Mouse (Mus musculus) adrenal gland, postnatal 25 days (tissue): ENCODE results near the gene Slc29a1. TPM values are rescaled to one million over a fixed set of nuclear protein-coding genes. Genes with fewer than 3 reads are reported as not detected.

Experiments used
- DNase-seq: peaks from one replicate; pipeline ENCODE4 v3.0.0; 2021; ENCODE audit warnings: mixed read lengths
- total RNA-seq: library from RNA; stranded (reverse); gene quantifications from 2 replicates; pipeline ENCODE4 v1.2.3, GENCODE M21; 2021

Slc29a1 gene
- total RNA-seq, 1 experiment from 2014 or later, result 173 TPM

DNA sequence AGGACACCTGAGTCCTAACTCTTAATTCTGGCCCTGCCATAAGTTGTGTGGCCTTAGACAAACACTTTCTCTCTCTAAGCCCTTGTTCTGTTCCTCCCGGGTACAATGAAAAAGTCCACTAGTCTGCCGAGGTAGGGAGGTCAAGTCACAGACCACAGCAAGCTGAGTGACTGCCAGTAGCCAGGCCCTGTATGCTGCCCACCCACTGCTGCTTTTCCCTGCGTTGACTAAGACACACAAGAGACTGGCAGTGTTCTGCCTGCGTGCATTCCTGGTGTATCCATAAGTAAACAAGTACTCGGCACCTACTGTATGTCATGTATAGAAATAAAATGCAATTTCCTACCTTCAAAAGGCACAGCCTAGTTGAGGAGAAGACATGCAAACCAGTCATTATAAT is 49.2 kb downstream of the Slc29a1 start:
- DNase-seq, result no peak

DNA sequence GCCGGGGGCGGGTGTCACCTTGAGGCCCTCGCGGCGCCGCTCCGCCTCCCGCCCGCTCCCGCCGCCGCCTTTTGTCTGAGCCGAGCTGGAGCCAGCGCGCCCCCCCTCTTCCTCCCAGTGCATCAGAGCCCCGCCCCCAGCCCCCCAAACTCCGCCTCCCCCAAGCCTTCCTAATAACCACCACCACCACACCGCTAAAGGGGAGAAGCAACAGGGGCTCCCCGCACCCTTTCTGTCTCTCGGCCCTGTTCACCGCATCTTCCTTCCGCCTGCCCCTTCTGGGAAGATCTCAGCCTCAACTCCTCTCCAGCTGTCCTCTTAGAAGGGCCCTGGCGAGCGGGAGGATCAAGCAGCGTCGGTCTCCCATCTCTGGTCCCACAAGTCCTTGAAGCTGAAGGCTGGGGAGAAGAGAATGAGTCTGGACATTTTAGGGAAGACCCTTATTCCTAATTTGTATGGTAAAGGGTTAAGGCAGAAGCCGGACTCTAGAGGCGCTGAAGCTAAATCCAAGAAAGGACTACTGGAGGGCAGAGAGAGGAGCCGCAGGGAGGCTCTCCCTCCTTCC is 49.7 kb downstream of the Slc29a1 start, which contains the start of gene Tmem151b:
Gene Tmem151b (minus strand): TSS at position 61 of the 565 bp plus-strand sequence.
- DNase-seq, result peak; percentile 48

DNA sequence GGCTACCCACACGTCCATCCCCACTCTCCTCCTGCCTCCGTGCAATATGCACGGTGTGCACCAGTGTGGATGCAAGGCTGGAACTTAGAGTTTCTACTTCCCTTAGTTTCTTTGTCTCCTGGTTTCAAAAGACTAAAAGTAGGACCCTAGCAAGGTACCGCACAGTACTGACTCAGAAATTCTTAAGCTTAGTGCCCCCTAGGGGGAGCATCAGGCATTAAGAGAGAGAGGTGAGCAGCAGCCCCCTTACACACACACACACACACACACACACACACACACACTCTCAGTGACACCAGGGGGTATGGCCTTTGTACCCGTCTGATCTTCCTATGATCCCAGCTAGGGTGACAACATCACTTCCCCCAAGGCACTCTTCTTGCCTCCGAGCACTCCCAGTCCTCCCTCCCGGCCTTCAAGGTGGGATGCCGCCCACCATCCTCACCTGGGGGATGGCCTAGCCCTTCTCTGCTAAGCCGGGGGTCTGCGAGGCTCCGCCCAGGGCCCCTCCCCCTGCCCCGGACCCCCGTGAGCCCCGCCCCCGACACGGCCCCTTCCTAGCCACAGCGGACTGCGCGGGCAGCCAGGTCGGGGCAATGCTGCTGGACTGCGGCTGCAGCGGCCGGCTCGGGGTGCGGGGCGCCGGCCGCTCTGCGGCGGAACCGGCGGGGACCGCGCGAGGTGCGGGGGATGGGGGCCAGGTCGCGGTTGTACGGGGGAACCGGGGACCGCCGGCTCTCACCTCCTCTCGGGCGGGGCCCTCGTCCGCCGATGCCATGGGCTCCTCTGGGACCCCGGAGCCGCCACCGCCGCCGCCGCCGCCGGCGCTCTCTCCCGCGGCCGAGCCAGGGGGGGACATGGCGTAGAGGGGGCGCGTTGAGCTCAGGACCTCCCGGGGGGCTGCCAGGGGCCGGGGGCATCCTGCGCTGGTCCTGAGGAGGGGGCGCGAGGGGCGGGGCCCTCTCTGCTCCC is 50.6 kb downstream of the Slc29a1 start:
- DNase-seq, result no peak

DNA sequence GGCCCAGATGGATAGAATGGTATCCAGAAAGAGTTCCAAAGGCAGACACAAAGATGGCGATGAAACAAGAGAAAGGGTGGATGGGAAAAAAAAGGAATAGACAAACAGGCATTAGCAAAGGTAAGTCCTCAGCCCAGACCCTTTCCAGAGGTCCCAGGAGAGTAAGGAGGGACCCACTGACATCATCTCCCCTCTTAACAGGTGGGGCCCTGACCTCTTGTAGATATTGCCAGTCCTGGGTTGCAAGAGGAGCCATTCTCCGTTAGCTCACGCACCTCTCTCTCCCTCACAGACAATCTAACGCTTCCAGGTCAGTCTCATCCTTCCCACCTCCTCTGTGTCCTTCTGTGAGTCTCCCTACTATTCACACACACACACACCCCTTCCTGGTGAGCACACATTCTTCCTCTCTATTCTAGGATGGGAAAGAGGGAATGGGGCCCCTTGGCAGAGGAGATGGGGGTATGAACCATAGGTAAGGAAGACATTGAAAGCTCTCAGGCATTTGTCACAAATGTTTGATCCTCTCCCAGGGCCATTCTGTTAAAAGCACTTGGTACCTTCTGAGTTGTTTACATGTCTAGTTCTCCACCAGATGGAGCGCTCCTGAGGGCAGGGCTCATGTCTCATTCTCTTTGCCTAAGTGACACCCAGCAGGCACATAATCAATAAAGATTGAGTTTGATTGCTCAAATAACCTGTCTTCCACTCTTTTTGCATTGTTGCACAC is 51.8 kb downstream of the Slc29a1 start:
- DNase-seq, result no peak

DNA sequence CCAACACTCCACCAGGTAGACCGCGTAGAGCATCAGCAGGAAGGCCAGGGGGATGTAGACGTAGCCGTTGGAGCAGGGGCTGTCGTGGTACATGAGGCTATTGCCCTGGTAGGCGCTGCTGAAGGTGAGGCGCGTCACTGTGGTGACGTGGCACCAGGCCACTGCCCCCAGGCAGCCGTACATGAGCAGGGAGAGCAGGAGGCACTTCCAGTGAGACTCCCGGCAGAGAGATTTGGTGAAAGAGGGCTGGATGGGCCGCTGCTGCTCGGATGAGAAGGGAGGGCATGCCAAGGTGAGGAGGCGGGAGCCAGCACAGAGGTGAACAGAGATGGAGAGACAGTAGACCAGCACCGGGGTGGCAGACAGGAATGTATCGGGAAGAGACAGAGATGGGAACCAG is 52.5 kb downstream of the Slc29a1 start:
- DNase-seq, result no peak

DNA sequence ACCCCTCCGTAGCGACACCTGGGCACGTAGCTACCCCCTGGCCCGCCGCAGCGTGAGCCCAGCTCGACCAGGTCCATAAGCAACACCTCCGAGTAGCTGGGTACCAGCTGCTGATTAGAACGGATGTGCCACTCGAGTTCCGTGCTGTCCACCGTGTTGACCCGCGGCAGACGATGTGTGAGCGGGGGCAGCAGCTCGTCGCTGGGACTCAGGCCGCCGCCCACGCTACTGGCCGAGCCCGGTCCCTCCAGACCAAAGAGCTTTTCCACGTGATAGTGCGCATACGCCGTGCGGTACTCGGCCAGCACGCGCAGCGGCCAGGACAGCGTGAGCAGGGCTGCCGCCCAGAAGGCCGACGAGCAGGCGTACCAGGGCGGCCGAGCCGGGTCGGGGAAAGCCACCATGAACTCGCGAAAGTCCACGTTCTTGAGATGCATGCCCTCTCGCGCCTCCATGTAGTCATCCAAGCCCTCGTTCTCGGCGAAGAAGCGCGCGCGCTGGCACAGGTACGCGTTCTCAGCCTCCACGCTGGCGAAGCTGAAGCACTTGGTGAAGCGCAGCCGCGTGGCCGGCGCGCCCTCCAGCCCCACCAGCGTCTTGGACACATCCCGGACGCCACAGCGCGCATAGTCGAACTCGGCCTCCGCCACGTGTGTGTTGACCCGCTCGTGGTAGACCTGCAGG is 54.0 kb downstream of the Slc29a1 start:
- DNase-seq, result no peak

DNA sequence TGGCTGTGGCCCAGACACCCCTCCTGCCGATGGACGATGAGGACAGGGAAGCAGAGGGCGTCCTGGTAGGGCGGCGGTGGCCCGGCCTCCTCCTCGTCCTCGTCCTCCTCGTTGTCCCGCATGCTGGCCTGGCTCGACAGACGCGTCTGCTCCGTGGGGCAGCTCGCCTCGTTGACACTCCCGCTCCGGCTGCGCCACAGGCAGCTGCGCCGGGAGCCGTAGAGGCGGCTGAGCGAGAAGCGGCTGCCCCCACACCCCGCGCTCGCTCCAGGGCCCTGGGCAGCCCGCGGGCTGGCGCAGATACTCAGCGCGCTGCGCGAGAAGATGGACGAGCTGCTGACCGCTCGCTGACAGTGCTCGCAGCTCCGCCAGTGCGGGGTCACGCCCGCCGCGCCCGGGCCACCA is 54.5 kb downstream of the Slc29a1 start:
- no peak for DNase-seq

DNA sequence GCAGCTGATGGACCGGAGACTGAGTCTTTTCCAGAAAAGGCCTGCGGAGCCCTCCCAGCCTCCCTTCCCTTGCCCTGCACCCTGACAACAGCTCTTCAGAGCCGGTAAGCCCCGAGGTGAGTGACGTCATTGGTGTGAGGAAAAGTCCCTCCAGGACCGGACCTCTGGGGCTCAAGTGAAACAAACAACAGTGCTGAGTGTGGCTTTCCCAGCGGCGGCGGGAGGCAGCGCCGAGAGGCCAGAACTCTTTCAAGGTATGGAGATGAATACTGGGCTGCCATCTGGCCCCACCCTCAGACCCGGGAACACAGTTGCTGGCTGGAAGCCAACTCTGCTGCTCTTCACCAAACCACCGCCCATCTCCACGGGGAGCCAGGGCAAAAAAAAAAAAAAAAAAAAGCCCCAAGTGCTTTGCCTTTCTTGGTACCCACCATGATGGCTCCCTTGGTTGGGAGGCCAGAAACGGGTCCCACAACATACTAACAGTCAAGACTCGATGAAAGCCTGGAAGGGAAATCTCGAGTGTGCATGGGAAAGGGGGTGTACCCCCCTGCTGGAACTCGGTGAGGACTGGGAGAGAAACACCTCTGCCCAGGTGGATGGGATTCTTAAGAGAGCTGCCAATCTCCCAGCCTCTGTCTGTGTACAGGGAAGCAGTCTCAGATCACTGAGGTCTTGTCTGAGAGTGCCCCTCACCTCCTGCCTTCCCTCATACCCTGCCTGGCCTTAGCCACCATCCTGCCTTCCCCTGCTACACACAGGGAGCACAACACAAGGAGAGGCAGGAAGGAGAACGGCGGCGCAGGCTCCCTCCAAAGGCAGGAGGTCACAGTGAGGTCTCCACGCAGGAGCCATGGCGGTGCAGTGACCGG is 55.2 kb downstream of the Slc29a1 start:
- no peak for DNase-seq

DNA sequence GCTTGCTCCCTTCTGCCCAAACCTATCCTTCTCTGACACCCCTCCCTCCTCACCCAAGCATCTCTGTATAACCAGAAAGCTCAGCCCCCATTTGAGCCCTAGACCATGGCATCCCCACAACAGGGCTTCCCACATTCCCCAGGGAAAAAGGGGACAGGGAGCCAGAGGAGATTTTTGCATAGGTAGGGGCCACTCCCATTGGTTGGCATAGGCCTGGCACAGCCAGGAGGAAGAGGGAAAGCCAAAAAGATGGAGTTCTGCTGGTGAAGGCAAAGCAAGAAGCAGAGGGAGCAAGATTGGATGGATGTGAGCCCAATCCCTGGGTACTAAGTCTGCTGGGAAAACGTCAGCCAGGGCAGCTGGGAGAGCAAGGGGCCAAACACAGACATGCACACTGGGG is 56.3 kb downstream of the Slc29a1 start:
- DNase-seq, result no peak

DNA sequence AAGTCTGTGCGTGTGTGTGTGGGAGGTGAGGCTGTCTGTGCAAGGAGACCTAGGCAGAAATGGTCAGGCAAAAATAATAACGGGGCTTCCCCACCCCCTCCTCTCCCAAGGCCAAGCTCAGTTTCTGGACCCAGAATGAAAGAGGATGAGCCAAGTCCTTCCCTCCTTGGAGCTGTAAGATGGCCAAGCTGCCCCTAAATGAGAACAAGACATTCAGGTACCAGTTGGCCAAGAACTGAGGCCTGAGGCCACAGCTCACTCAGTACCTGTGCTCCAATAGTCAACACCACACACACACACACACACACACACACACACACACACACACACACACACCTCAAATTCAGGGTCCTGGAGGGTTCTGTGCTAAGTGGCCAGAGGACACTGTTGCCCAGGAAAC is 56.7 kb downstream of the Slc29a1 start:
- DNase-seq, result no peak

DNA sequence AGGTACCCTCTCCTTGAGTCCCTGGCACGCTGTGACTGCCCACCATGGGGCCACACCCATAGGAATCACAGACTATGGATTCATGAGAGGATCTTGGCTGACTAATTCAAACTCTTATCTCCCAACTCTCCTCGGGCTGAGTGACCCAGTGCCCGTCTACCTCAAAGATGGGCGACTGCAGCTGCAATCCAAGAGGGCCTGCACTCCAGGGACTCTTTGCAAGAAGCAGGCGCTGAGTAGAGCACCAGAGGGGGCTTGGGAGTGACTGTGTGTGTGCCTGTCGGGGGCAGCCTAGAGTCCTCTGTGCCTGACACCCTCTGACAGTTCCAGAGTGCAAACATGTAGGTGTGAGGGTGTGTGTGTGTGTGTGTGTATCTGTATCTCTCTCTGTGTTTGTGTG is 57.3 kb downstream of the Slc29a1 start:
- DNase-seq, result no peak

DNA sequence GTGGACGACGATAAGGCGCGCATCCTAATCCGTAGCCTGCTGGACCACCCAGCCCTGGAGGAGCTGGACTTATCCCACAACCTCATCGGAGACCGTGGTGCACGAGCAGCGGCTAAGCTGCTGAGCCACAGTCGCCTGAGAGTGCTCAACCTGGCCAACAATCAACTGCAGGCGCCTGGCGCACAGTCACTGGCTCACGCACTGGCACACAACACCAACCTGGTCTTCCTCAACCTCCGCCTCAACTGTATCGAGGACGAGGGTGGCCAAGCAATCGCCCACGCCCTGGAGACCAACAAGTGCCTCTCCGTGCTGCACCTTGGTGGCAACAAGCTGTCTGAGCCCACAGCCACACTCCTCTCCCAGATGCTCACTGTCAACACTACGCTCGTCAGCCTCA is 59.7 kb downstream of the Slc29a1 start:
- DNase-seq, result no peak

DNA sequence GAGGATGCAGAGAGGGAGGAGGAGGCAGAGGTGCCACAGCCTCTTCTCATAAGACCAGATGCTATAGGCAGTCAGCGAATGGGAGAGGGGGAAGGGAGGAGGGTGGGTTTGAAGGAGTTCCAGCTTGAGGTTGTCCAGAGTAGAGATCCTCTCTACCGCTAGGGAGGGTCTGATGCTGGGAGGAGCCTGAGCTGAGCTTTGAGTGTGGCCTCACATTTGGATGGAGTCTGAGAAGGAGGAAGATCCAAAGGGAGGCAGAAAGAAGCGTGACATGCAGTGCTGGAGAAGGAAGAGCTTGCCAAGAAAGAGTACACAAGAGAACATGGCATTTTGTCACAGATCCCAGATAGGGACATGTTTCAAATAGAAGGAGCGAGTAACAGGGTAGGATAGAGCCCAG is 61.0 kb downstream of the Slc29a1 start:
- DNase-seq, result no peak

DNA sequence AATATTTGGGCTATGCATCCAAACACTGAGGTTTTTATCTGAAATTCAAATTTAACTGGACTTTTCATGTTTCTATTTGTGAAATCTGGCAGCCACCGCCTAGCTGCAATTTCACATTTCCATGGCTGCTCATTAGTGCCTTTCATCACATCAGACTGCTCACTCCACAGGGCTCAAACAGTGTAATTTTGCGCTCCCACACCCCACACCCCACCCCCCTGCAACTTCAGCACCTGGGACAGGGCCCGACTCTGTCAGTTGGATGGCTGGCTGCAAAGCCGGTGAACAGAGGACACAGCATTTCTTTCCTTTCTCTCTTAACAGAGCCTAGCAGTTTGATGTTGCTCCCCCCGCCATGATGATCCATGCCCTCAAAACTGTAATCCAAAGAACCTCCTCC is 63.1 kb downstream of the Slc29a1 start:
- peak; percentile 56 for DNase-seq

Other genes with a start within 250 kb of the Slc29a1 start
- gene Cdc5l, start 165.9 kb downstream of the Slc29a1 start, total RNA-seq, result 42.3 and 44.1 TPM in 2 replicates
- gene Spats1, start 124.2 kb downstream of the Slc29a1 start, total RNA-seq, result 0.24 TPM in 1 of 2 replicates, not detected in the other
- gene Aars2, start 92.8 kb downstream of the Slc29a1 start, total RNA-seq, result 17.1 and 19.6 TPM in 2 replicates
- gene Tcte1, start 76.2 kb downstream of the Slc29a1 start, total RNA-seq, result not detected in 2 replicates
- 0.15 and 0.19 TPM in 2 replicates for gene Tmem151b, start 49.9 kb downstream of the Slc29a1 start, total RNA-seq
- 3.1 and 3.6 TPM in 2 replicates for gene Nfkbie, start 43.9 kb downstream of the Slc29a1 start, total RNA-seq
- gene Slc35b2, start 35.7 kb downstream of the Slc29a1 start, total RNA-seq, result 59.6 and 74.2 TPM in 2 replicates
- gene Hsp90ab1, start 26.3 kb downstream of the Slc29a1 start, total RNA-seq, result 1,940 and 2,378 TPM in 2 replicates
- not detected in 2 replicates for gene Mymx, start 2.5 kb upstream of the Slc29a1 start, total RNA-seq
- gene Capn11, start 59.7 kb upstream of the Slc29a1 start, total RNA-seq, result 0.46 TPM in 1 of 2 replicates, not detected in the other
- 101 and 124 TPM in 2 replicates for gene Mrpl14, start 86.7 kb upstream of the Slc29a1 start, total RNA-seq
- gene Tmem63b, start 87.3 kb upstream of the Slc29a1 start, total RNA-seq, result 51.6 TPM in 2 replicates
- gene 1600014C23Rik, start 134.2 kb upstream of the Slc29a1 start, total RNA-seq, result not detected in 2 replicates